Mouse (Mus musculus) spleen, postnatal 10 days (tissue): Measurements from ENCODE around the gene Ikzf2.

Experiments used
- DNase-seq, 2 experiments: peaks; one replicate each; pipeline ENCODE4 v3.0.0; 2021 to 2022; ENCODE audit warnings: low spot score in 2 of 2

The Ikzf2 gene

GRCm38 (mm10) chr1:69508275-69508674, 178.8 kb downstream of the Ikzf2 start:
- no peak for DNase-seq

GRCm38 (mm10) chr1:69507513-69507912, 179.5 kb downstream of the Ikzf2 start:
- DNase-seq: no peak

GRCm38 (mm10) chr1:69506615-69507159, 180.4 kb downstream of the Ikzf2 start:
- DNase-seq: no peak

- DNase-seq: no peak
These were observed 181.0 kb downstream of the Ikzf2 start for GRCm38 (mm10) chr1:69506011-69506410.

- no peak for DNase-seq
These were observed 186.7 kb downstream of the Ikzf2 start for GRCm38 (mm10) chr1:69500388-69500787.

GRCm38 (mm10) chr1:69499652-69500051, 187.4 kb downstream of the Ikzf2 start:
- DNase-seq: no peak

- DNase-seq: no peak
These were observed 188.2 kb downstream of the Ikzf2 start for GRCm38 (mm10) chr1:69498862-69499306.

GRCm38 (mm10) chr1:69496055-69496454, 191.0 kb downstream of the Ikzf2 start:
- no peak for DNase-seq

GRCm38 (mm10) chr1:69493309-69494047, 193.6 kb downstream of the Ikzf2 start:
- no peak for DNase-seq

- DNase-seq: no peak
These were observed 195.0 kb downstream of the Ikzf2 start for GRCm38 (mm10) chr1:69492013-69492412.

- no peak for DNase-seq
These were observed 198.0 kb downstream of the Ikzf2 start for GRCm38 (mm10) chr1:69489026-69489425.

GRCm38 (mm10) chr1:69488625-69489024, 198.4 kb downstream of the Ikzf2 start:
- DNase-seq: no peak
